Mouse (Mus musculus): ENCODE results near the gene Vmp1.

GRCm38 (mm10) chr11:86725607-86726006 lies 42.0 kb upstream of the Vmp1 start:
- no peak for TF ChIP-seq POLR2A (IDR thresholded peaks at IDR 0.05; ENCODE audit: insufficient read depth, low read depth, low read length)
- TF ChIP-seq CTCF (IDR thresholded peaks at IDR 0.05; ENCODE audit: insufficient read depth, low read depth, low read length), result no peak
